Mouse (Mus musculus) bone marrow macrophage, adult 2 months (primary cell): ENCODE results near the gene Rpl5.

ENCODE experiments used
- CTCF ChIP-seq: IDR thresholded peaks from 2 replicates; pipeline ENCODE4 v1.5.1; 2012; ENCODE audit warnings: low read depth, mild to moderate bottlenecking, low read length, moderate library complexity
- POLR2A ChIP-seq: IDR thresholded peaks from 2 replicates; pipeline ENCODE4 v1.6.1; 2012; ENCODE audit warnings: mild to moderate bottlenecking, low read depth, low read length, borderline replicate concordance

- TF ChIP-seq CTCF: no peak
- TF ChIP-seq POLR2A: no peak
Observed at GRCm38 (mm10) chr5:107855546-107855945, 44.8 kb upstream of the Rpl5 start.
